Mouse (Mus musculus) thymus, adult 2 months (tissue): ENCODE results near the gene Bcl3. TPM values are rescaled to one million over a fixed set of nuclear protein-coding genes. Genes with fewer than 3 reads are reported as not detected.
A peak's percentile ranks its signal among the peaks of the same experiment; 100 is the strongest.

Experiments
- DNase-seq: peaks from one replicate; pipeline ENCODE4 v3.0.0; 2021
- H3K27ac ChIP-seq: fragments of 200-500 bp; 2 replicates; pipeline ENCODE4 v1.5.1; 2012; ENCODE audit warnings: low read length, control low read depth; ENCODE audit not compliant: control insufficient read depth, insufficient read depth
- H3K27me3 ChIP-seq: fragments of 200-500 bp; 2 replicates; pipeline ENCODE4 v1.6.1; 2012; ENCODE audit warnings: mild to moderate bottlenecking, low read length, moderate library complexity, mixed read lengths; ENCODE audit not compliant: control insufficient read depth, insufficient read depth
- H3K36me3 ChIP-seq: fragments of 200-500 bp; 2 replicates; pipeline ENCODE4 v1.6.1; 2012; ENCODE audit warnings: mild to moderate bottlenecking, low read length, moderate library complexity; ENCODE audit not compliant: control insufficient read depth, insufficient read depth
- H3K4me1 ChIP-seq: fragments of 200-500 bp; replicated peaks from 2 replicates; pipeline ENCODE4 v1.6.1; 2012; ENCODE audit warnings: low read length; ENCODE audit not compliant: control insufficient read depth, insufficient read depth
- H3K4me3 ChIP-seq: fragments of 200-500 bp; 2 replicates; pipeline ENCODE4 v1.5.1; 2012; ENCODE audit warnings: mild to moderate bottlenecking, low read length, control low read depth, moderate library complexity; ENCODE audit not compliant: control insufficient read depth, insufficient read depth
- CTCF ChIP-seq: fragments of 200-500 bp; IDR thresholded peaks from 2 replicates; pipeline ENCODE4 v1.5.1; 2012; ENCODE audit warnings: mild to moderate bottlenecking, control low read depth, low read length, moderate library complexity, borderline replicate concordance; ENCODE audit not compliant: control insufficient read depth, poor library complexity, insufficient read depth; ENCODE audit errors: extremely low read depth
- POLR2A ChIP-seq: fragments of 200-500 bp; IDR thresholded peaks from 2 replicates; pipeline ENCODE4 v1.6.1; 2012; ENCODE audit warnings: mild to moderate bottlenecking, low read length, control low read depth, moderate library complexity; ENCODE audit not compliant: control insufficient read depth, poor library complexity, insufficient read depth; ENCODE audit errors: extremely low read depth
- WGBS: fragments of 180-500 bp; shearing (Covaris S2); methylation state at CpG from one replicate; pipeline ENCODE4 v1.1.7; 2018; 5-methylcytosine and 5-hydroxymethylcytosine counted together
- polyA plus RNA-seq: library from polyadenylated mRNA; depleted of rRNA; stranded (reverse); fragments of >200 nt; gene quantifications from 2 replicates; pipeline ENCODE4 v1.2.3, GENCODE M21; 2012; rRNA removed

The Bcl3 gene
- polyA plus RNA-seq, 1 experiment, result 54.4 TPM

DNA sequence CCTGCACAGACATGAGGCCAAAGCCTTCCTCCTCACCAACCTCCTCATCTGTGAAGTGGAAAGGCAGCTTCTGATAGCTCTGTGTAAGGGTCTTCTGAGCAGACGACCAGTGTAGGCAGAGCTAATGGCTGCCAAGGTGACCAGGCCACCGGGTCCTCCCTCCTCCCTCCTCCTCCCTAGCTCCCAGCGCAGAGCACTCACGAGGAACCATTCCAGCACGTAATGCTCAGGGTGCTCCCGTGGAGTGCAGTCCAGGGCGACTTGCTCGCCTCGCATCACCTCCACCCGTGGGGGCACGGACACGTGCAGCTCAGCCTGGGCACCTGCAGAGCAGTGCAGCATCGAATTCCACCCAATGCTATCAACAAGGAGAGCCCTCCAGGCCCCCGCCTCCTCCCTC lies 54.3 kb downstream of the Bcl3 start:
- Histone ChIP-seq H3K4me1 (peaks cover 11% of the 10 kb centered on the region), H3K4me3 (no peak overlapping the region), H3K27me3 (no peaks in the 10 kb centered on the region; the same call in 1 of the 2 replicates), H3K36me3 (no peaks in the 10 kb centered on the region), H3K27ac (no peak overlapping the region)
- no peak for DNase-seq
- 96% methylated on average over 14 of the region's 14 CpGs for WGBS
- TF ChIP-seq POLR2A, result no peak
- TF ChIP-seq CTCF, result no peak

DNA sequence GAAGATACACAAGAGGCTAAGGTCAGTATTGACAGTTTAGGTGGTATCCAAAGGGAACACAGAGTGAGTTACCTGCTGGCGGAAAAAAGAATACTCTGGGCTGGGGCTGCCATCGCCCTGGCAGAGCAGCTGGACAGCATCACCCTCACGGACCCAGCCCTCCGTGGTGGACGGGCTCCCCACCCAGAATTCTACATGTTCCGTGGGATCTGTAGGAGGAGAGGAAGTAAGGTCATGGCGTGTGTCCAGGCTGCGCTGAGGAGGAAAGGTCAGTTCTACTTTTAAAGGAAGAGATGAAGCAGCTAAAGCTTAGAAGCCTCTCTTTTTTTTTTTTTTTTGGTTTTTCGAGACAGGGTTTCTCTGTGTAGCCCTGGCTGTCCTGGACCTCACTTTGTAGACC lies 58.0 kb downstream of the Bcl3 start:
- WGBS, result 92% methylated on average over 9 of the region's 9 CpGs
- Histone ChIP-seq H3K4me1 (peaks cover 3% of the 10 kb centered on the region), H3K27ac (no peak overlapping the region), H3K36me3 (no peaks in the 10 kb centered on the region), H3K4me3 (no peak overlapping the region), H3K27me3 (no peaks in the 10 kb centered on the region)
- no peak for DNase-seq
- no peak for TF ChIP-seq POLR2A
- TF ChIP-seq CTCF, result no peak

DNA sequence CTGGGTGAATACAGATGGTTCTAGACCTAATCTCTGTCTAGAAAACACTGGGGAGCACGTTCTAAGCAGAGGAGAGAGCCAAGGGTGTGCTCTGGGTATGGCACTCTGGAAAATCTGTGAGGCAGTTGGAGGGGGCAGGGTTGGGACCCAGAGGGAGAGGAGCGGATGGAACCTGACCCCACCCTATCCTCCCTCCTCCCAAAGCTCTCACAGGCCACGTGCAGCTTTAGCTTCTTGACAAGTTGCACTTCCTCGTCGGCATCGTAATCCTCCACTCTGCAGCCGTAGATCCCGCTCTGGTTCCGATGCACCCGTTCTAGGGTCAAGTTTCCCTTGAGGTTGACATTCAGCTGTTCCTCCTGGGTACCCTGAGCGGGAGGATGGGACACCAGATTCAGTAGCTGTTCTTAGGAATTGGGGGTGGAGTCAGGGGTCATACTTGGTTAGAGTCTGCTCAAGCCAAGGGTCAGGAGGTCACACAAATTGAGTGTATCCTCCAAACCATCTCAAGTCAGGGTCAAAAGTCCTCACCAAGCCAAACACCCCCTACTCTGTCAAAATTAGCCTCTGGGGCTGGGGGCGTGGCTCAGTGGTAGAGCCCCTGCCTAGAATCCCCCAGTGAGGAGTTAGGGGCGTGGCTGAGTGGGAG lies 58.6 kb downstream of the Bcl3 start:
- no peak for TF ChIP-seq POLR2A
- no peak for TF ChIP-seq CTCF
- no peak overlapping the region for H3K4me3 ChIP-seq
- no peaks in the 10 kb centered on the region for H3K27me3 ChIP-seq
- DNase-seq, result no peak
- H3K36me3 ChIP-seq, result no peaks in the 10 kb centered on the region
- WGBS, result 91% methylated on average over 13 of the region's 13 CpGs
- no peaks in the 10 kb centered on the region for H3K4me1 ChIP-seq
- no peak overlapping the region for H3K27ac ChIP-seq

DNA sequence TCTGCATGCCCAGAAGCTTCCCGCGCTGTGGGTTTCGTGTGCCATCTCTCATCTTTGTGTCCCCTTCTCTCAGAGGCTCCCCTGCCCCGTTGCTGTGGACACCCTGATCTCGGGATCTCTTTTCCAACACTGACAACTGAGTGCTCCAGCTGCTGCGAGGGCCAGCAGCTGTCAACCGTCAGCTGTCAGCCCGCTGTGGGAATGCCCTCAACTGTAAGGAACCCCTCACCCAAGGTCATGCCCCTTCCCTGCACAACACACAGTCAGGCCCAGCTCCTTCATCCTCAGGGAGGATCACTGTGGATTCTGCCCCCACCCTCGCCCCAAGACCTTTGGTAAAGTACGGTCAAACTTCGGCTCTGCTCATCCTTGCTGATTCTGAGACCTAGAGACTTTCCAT lies 60.3 kb downstream of the Bcl3 start:
- Histone ChIP-seq H3K36me3 (no peaks in the 10 kb centered on the region), H3K4me3 (no peak overlapping the region), H3K4me1 (no peaks in the 10 kb centered on the region), H3K27me3 (no peaks in the 10 kb centered on the region), H3K27ac (no peak overlapping the region)
- no peak for DNase-seq
- 93% methylated on average over 11 of the region's 11 CpGs for WGBS
- no peak for TF ChIP-seq POLR2A
- TF ChIP-seq CTCF, result 0 out of 2 replicates have a peak, but pooled peaks have one; percentile 9

DNA sequence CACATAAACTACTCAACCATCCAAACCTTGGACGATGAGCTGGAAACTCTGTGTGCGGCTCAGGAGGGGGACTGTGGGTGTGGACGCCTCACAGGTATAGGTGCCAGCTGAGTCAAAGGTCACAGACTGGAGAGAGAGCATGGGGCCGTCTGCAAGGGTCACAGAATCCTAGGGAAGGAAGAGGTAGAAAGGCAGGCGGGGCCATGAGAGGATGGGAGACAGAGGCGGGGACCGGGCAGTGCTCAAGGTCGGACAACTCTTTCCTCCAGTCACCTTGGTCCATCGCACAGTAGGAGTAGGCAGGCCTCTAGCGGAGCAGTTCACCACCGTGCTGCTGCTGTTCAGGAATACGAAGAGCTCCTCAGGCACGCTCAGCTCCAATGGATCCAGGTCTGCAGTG lies 62.5 kb downstream of the Bcl3 start:
- Histone ChIP-seq H3K4me3 (no peak overlapping the region), H3K27ac (no peak overlapping the region), H3K4me1 (no peaks in the 10 kb centered on the region), H3K27me3 (no peaks in the 10 kb centered on the region; the same call in 1 of the 2 replicates), H3K36me3 (no peaks in the 10 kb centered on the region)
- WGBS, result 95% methylated on average over 13 of the region's 13 CpGs
- no peak for TF ChIP-seq CTCF
- no peak for TF ChIP-seq POLR2A
- DNase-seq, result no peak

DNA sequence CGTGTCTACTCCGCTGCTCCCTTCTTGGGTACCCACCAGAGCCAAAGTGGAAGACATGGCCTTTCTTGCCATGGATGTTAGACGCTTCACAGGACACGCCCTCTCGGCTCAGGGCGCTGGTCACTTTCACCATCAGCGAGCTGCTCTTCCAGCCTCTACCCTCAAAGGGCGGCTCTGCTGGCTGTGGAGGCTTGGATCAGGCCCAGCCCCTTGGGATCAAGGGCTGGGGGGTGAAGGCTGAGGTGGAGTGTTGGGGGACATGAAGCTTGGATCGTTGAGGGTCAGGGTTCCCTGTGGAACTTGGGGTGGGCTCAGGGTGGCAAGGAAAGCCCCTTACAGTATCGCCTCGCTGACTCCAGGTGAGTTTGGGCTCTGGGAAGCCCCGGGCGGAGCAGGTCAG lies 63.9 kb downstream of the Bcl3 start:
- no peaks in the 10 kb centered on the region; the same call in 1 of the 2 replicates for H3K27me3 ChIP-seq

More for the DNA sequence above, 63.9 kb downstream of the Bcl3 start:
- 95% methylated on average over 13 of the region's 13 CpGs for WGBS
- no peaks in the 10 kb centered on the region for H3K36me3 ChIP-seq
- H3K27ac ChIP-seq, result no peak overlapping the region
- no peak for DNase-seq
- no peaks in the 10 kb centered on the region for H3K4me1 ChIP-seq
- TF ChIP-seq POLR2A, result no peak
- no peak for TF ChIP-seq CTCF
- no peak overlapping the region for H3K4me3 ChIP-seq

Other genes with a start within 250 kb of the Bcl3 start
- gene Zfp296, start 245.5 kb downstream of the Bcl3 start, polyA plus RNA-seq, result 4.5 and 4.7 TPM in 2 replicates
- 121 and 130 TPM in 2 replicates for gene Gemin7, start 245.2 kb downstream of the Bcl3 start, polyA plus RNA-seq
- gene Clasrp, start 218.3 kb downstream of the Bcl3 start, polyA plus RNA-seq, result 240 and 315 TPM in 2 replicates
- 66.9 and 75.6 TPM in 2 replicates for gene Relb, start 193.3 kb downstream of the Bcl3 start, polyA plus RNA-seq
- gene Clptm1, start 157.7 kb downstream of the Bcl3 start, polyA plus RNA-seq, result 136 and 142 TPM in 2 replicates
- 6.7 and 7.1 TPM in 2 replicates for gene Apoc2, start 144.8 kb downstream of the Bcl3 start, polyA plus RNA-seq
- not detected in 2 replicates for gene Gm44805, start 141.3 kb downstream of the Bcl3 start, polyA plus RNA-seq
- 1.5 and 6.2 TPM in 2 replicates for gene Apoc4, start 141.3 kb downstream of the Bcl3 start, polyA plus RNA-seq
- 24.8 and 38.0 TPM in 2 replicates for gene Apoc1, start 130.1 kb downstream of the Bcl3 start, polyA plus RNA-seq
- 1,583 and 2,086 TPM in 2 replicates for gene Apoe, start 123.6 kb downstream of the Bcl3 start, polyA plus RNA-seq
- gene Tomm40, start 107.3 kb downstream of the Bcl3 start, polyA plus RNA-seq, result 109 and 120 TPM in 2 replicates
- 10.0 and 11.4 TPM in 2 replicates for gene Nectin2, start 72.3 kb downstream of the Bcl3 start, polyA plus RNA-seq
- 36.4 and 55.5 TPM in 2 replicates for gene Bcam, start 51.8 kb downstream of the Bcl3 start, polyA plus RNA-seq
- gene Cblc, start 26.0 kb downstream of the Bcl3 start, polyA plus RNA-seq, result 2.4 and 2.8 TPM in 2 replicates
- 0.36 and 0.57 TPM in 2 replicates for gene Gm19345, start 29.2 kb upstream of the Bcl3 start, polyA plus RNA-seq
- 3.3 and 3.9 TPM in 2 replicates for gene Ceacam16, start 38.5 kb upstream of the Bcl3 start, polyA plus RNA-seq
- gene Ceacam19, start 65.2 kb upstream of the Bcl3 start, polyA plus RNA-seq, result 0.30 and 0.36 TPM in 2 replicates
- gene Pvr, start 98.4 kb upstream of the Bcl3 start, polyA plus RNA-seq, result 74.9 and 82.4 TPM in 2 replicates
- gene Igsf23, start 128.0 kb upstream of the Bcl3 start, polyA plus RNA-seq, result 17.3 and 22.4 TPM in 2 replicates
- gene Ceacam20, start 142.6 kb upstream of the Bcl3 start, polyA plus RNA-seq, result 0.49 and 0.57 TPM in 2 replicates
- 0.03 TPM in 1 of 2 replicates, not detected in the other for gene Nlrp9b, start 168.7 kb upstream of the Bcl3 start, polyA plus RNA-seq